In genomic region chr11:118573569-118573968, GRCm38 (mm10) we compare ENCODE assay signal across 9 mouse cellular contexts.
DNase-seq lines count a peak whose midpoint lies in the region; ATAC-seq and TF ChIP-seq lines count a peak whose summit lies in the region.
"Had no signal": no experiment of that assay in that cellular context is flagged by ENCODE, and none has a peak within 500 bp of the region (broad histone marks: within the 10 kb centered on the region; RNA-seq: fewer than 3 reads in every experiment).

No protein-coding gene starts in this region.

- H3K27ac ChIP-seq in liver, embryonic 14.5 days, result no peak overlapping the region
- no peak overlapping the region for H3K27ac ChIP-seq in small intestine, adult 2 months (ENCODE audit: insufficient read depth, low read depth, low read length)

- H3K4me3 ChIP-seq in liver, embryonic 14.5 days (ENCODE audit: insufficient read depth in 1 of 2, low read depth in 2 of 2, low read length in 2 of 2), result no peak overlapping the region
- H3K4me3 ChIP-seq in small intestine, adult 2 months (ENCODE audit: low read depth, low read length), result no peak overlapping the region
- H3K4me3 ChIP-seq: myocyte had no signal

- no peaks in the 10 kb centered on the region for H3K36me3 ChIP-seq in liver, embryonic 14.5 days (replicated peaks; ENCODE audit: control insufficient read depth, insufficient read depth, low read depth)
- no peaks in the 10 kb centered on the region for H3K36me3 ChIP-seq in small intestine, adult 2 months (ENCODE audit: control insufficient read depth, insufficient read depth, low read length)

- 0% methylated on average over 3 of the region's 3 CpGs for WGBS in liver, embryonic 14.5 days (ENCODE audit: insufficient replicate concordance)
- 1% methylated on average over 3 of the region's 3 CpGs for WGBS in small intestine, adult 2 months

- peaks cover 29% of the 10 kb centered on the region for H3K27me3 ChIP-seq in liver, embryonic 14.5 days (ENCODE audit: control insufficient read depth, insufficient read depth, low read length)
- H3K27me3 ChIP-seq in small intestine, adult 2 months (ENCODE audit: control insufficient read depth, insufficient read depth, low read length), result peaks cover 19% of the 10 kb centered on the region

- DNase-seq in cerebellum, adult 11 months, result peak; percentile 70
- DNase-seq in right cerebral cortex, adult 2 months (ENCODE audit: low spot score in 2 of 2), result peak; percentile 69 to 76
- no peak for DNase-seq in right cerebral cortex, postnatal 36 days (ENCODE audit: low spot score in 2 of 2)
- DNase-seq in cerebellum, postnatal 4 days (ENCODE audit: low spot score in 2 of 2), result peak; percentile 77 to 87
- DNase-seq in gastrocnemius, postnatal 4 days (ENCODE audit: low spot score in 2 of 2), result peak; percentile 53 to 57
- no peak for DNase-seq in liver, embryonic 14.5 days (ENCODE audit: low read depth in 3 of 3, low spot score in 3 of 3)

- H3K4me2 ChIP-seq in liver, embryonic 14.5 days (ENCODE audit: low read depth), result no peak overlapping the region

- TF ChIP-seq CTCF in liver, embryonic 14.5 days (IDR thresholded peaks at IDR 0.05; ENCODE audit: low read depth), result peak; percentile 83
- peak; percentile 60; the same call in 1 of the 2 replicates for TF ChIP-seq CTCF in small intestine, adult 2 months (IDR thresholded peaks at IDR 0.05; ENCODE audit: extremely low read depth, insufficient read length, insufficient replicate concordance, low read depth, low read length)

- H3K9ac ChIP-seq in liver, embryonic 14.5 days (replicated peaks), result no peak overlapping the region

- no peak for TF ChIP-seq POLR2A in small intestine, adult 2 months (IDR thresholded peaks at IDR 0.05; ENCODE audit: low read depth, low read length)

- no peaks in the 10 kb centered on the region for H3K9me3 ChIP-seq in liver, embryonic 14.5 days (ENCODE audit: control insufficient read depth, low read length)

- no peak for TF ChIP-seq EP300 in liver, embryonic 14.5 days (IDR thresholded peaks at IDR 0.05; ENCODE audit: low read depth)

- ATAC-seq in cerebellum, adult (ENCODE audit: insufficient number of reproducible peaks, low FRiP score, low TSS enrichment), result no peak
- no peak for ATAC-seq in liver, embryonic 14.5 days (ENCODE audit: insufficient read depth)

- no peaks in the 10 kb centered on the region for H3K4me1 ChIP-seq in liver, embryonic 14.5 days (replicated peaks; ENCODE audit: control insufficient read depth in 2 of 2, insufficient read depth in 2 of 2, low read length in 1 of 2)
- H3K4me1 ChIP-seq in small intestine, adult 2 months (ENCODE audit: control insufficient read depth, insufficient read depth, insufficient read length, low read length), result no peaks in the 10 kb centered on the region

Comparison
In these comparisons a context has a peak if more than half of its experiments do, and no peak if none do; other contexts are left out.
1. DNase-seq: peak in cerebellum, adult 11 months (single experiment), right cerebral cortex, adult 2 months (2 of 2), cerebellum, postnatal 4 days (2 of 2) and gastrocnemius, postnatal 4 days (2 of 2); none in right cerebral cortex, postnatal 36 days (0 of 2) and liver, embryonic 14.5 days (0 of 3).